Mouse (Mus musculus) testis, postnatal 10 days (tissue): ENCODE data around the gene Gm20489.

Experiments
- DNase-seq: peaks from one replicate; pipeline ENCODE4 v3.0.0; 2021; ENCODE audit warnings: low spot score

Gene Gm20489

GRCm38 (mm10) chrX:101268755-101269124 lies at the start of gene Gm20489:
Gene Gm20489 (minus strand): TSS chrX:101269023.
- no peak for DNase-seq

- no peak for DNase-seq
Observed at GRCm38 (mm10) chrX:101313625-101314359, 45.0 kb upstream of the Gm20489 start.

GRCm38 (mm10) chrX:101309299-101309698 lies 40.5 kb upstream of the Gm20489 start:
- DNase-seq, result no peak

GRCm38 (mm10) chrX:101304646-101305045 lies 35.8 kb upstream of the Gm20489 start:
- DNase-seq, result no peak

GRCm38 (mm10) chrX:101301654-101302053 lies 32.8 kb upstream of the Gm20489 start:
- DNase-seq, result no peak

- no peak for DNase-seq
Observed at GRCm38 (mm10) chrX:101300427-101301030, 31.7 kb upstream of the Gm20489 start.

GRCm38 (mm10) chrX:101299473-101300426 lies 30.9 kb upstream of the Gm20489 start:
- DNase-seq, result no peak

GRCm38 (mm10) chrX:101299055-101299454 lies 30.2 kb upstream of the Gm20489 start, which contains the start of gene Nlgn3:
Gene Nlgn3 (plus strand): TSS chrX:101299168.
- DNase-seq, result peak; percentile 51

- no peak for DNase-seq
Observed at GRCm38 (mm10) chrX:101290111-101290510, 21.3 kb upstream of the Gm20489 start.

- DNase-seq, result no peak
Observed at GRCm38 (mm10) chrX:101289037-101289436, 20.2 kb upstream of the Gm20489 start.

GRCm38 (mm10) chrX:101288432-101288831 lies 19.6 kb upstream of the Gm20489 start:
- DNase-seq, result no peak

GRCm38 (mm10) chrX:101287543-101287942 lies 18.7 kb upstream of the Gm20489 start:
- no peak for DNase-seq

GRCm38 (mm10) chrX:101285953-101286670 lies 17.3 kb upstream of the Gm20489 start:
- DNase-seq, result no peak

- peak; percentile 71 for DNase-seq
Observed at GRCm38 (mm10) chrX:101285534-101285933, 16.7 kb upstream of the Gm20489 start.

- DNase-seq, result no peak
Observed at GRCm38 (mm10) chrX:101282813-101283212, 14.0 kb upstream of the Gm20489 start.

- DNase-seq, result peak; percentile 92
Observed at GRCm38 (mm10) chrX:101273875-101274738, 5.3 kb upstream of the Gm20489 start, which contains the start of gene Med12. Gene Med12 (plus strand): TSS chrX:101274030.

- no peak for DNase-seq
Observed at GRCm38 (mm10) chrX:101273410-101273809, 4.6 kb upstream of the Gm20489 start.

GRCm38 (mm10) chrX:101268025-101268754 lies 633 bp downstream of the Gm20489 start, which contains the start of gene Il2rg:
Gene Il2rg (minus strand): TSS chrX:101268255.
- DNase-seq, result no peak

- no peak for DNase-seq
Observed at GRCm38 (mm10) chrX:101266631-101267030, 2.2 kb downstream of the Gm20489 start.

GRCm38 (mm10) chrX:101263892-101264291 lies 4.9 kb downstream of the Gm20489 start, which contains the start of gene Gm614:
Gene Gm614 (minus strand): TSS chrX:101263992.
- no peak for DNase-seq
